Mouse (Mus musculus) stomach, postnatal 0 days (tissue): ENCODE data around the gene Ufsp2.

Experiments
- CTCF ChIP-seq: IDR thresholded peaks from 2 replicates; pipeline ENCODE4 v1.5.1; 2016; ENCODE audit warnings: antibody characterized with exemption, low read depth, mild to moderate bottlenecking, moderate library complexity
- EP300 ChIP-seq: optimal IDR thresholded peaks from 2 replicates; pipeline ENCODE3; 2016; ENCODE audit warnings: antibody characterized with exemption

- no peak for TF ChIP-seq CTCF
- TF ChIP-seq EP300 = no peak
These were observed 64.9 kb downstream of the Ufsp2 start for GRCm38 (mm10) chr8:46040260-46040659.
